Mouse (Mus musculus): Measurements from ENCODE around the gene 1300017J02Rik. TPM values are rescaled to one million over a fixed set of nuclear protein-coding genes. Genes with fewer than 3 reads are reported as not detected.

Gene 1300017J02Rik
- total and polyA plus RNA-seq, 2 experiments from 2014 or later: 0.31 to 0.50 TPM

- ATAC-seq (peak; percentile 85), DNase-seq (ENCODE audit: low spot score) (peak; percentile 54)
- Histone ChIP-seq H3K27me3 (ENCODE audit: insufficient read depth, low read length) (no peaks in the 10 kb centered on the region), H3K27ac (peak within 1 kb of the TSS; percentile 76; the same call in 1 of the 2 replicates), H3K4me1 (ENCODE audit: insufficient read depth, low read length) (peaks cover 6% of the 10 kb centered on the region; the same call in 1 of the 2 replicates), H3K4me3 (ENCODE audit: low read length) (peak within 1 kb of the TSS; percentile 15), H3K9me3 (ENCODE audit: low read length) (no peaks in the 10 kb centered on the region), H3K9ac (replicated peaks; ENCODE audit: low read length) (peak within 1 kb of the TSS; percentile 37), H3K4me2 (ENCODE audit: low read depth, low read length) (peak within 1 kb of the TSS; percentile 41), H3K36me3 (ENCODE audit: insufficient read depth, low read length) (no peaks in the 10 kb centered on the region)
- WGBS: 43% methylated on average over 29 of the region's 29 CpGs
- no peak for TF ChIP-seq CTCF (IDR thresholded peaks at IDR 0.05; ENCODE audit: low read depth)
Observed at GRCm38 (mm10) chr9:103230151-103230951, 74.5 kb downstream of the 1300017J02Rik start, which contains the start of the genes Gm20425 and Trf. TSS of gene Gm20425 (minus strand) at chr9:103230307. TSS of gene Trf (minus strand) at chr9:103230444.

- Histone ChIP-seq H3K4me3 (ENCODE audit: low read length) (no peak overlapping the region), H3K9ac (replicated peaks; ENCODE audit: low read length) (no peak overlapping the region), H3K27ac (no peak overlapping the region), H3K36me3 (ENCODE audit: insufficient read depth, low read length) (no peaks in the 10 kb centered on the region), H3K4me1 (ENCODE audit: insufficient read depth, low read length) (peaks cover 6% of the 10 kb centered on the region; the same call in 1 of the 2 replicates), H3K27me3 (ENCODE audit: insufficient read depth, low read length) (no peaks in the 10 kb centered on the region), H3K9me3 (ENCODE audit: low read length) (no peaks in the 10 kb centered on the region), H3K4me2 (ENCODE audit: low read depth, low read length) (no peak overlapping the region)
- DNase-seq (ENCODE audit: low spot score) (no peak), ATAC-seq (no peak)
- WGBS: 84% methylated on average over 15 of the region's 15 CpGs
- TF ChIP-seq CTCF (IDR thresholded peaks at IDR 0.05; ENCODE audit: low read depth): no peak
Observed at GRCm38 (mm10) chr9:103229037-103229867, 75.6 kb downstream of the 1300017J02Rik start.

GRCm38 (mm10) chr9:103228370-103229003 lies 76.4 kb downstream of the 1300017J02Rik start:
- Histone ChIP-seq H3K4me1 (ENCODE audit: insufficient read depth, low read length) (peaks cover 6% of the 10 kb centered on the region; the same call in 1 of the 2 replicates), H3K4me2 (ENCODE audit: low read depth, low read length) (no peak overlapping the region), H3K27me3 (ENCODE audit: insufficient read depth, low read length) (no peaks in the 10 kb centered on the region), H3K9me3 (ENCODE audit: low read length) (no peaks in the 10 kb centered on the region), H3K4me3 (ENCODE audit: low read length) (no peak overlapping the region), H3K36me3 (ENCODE audit: insufficient read depth, low read length) (no peaks in the 10 kb centered on the region), H3K9ac (replicated peaks; ENCODE audit: low read length) (no peak overlapping the region), H3K27ac (no peak overlapping the region)
- WGBS: 82% methylated on average over 13 of the region's 13 CpGs
- no peak for DNase-seq (ENCODE audit: low spot score)
- no peak for TF ChIP-seq CTCF (IDR thresholded peaks at IDR 0.05; ENCODE audit: low read depth)
- ATAC-seq: no peak

GRCm38 (mm10) chr9:103227760-103228159 lies 77.1 kb downstream of the 1300017J02Rik start:
- Histone ChIP-seq H3K27ac (no peak overlapping the region), H3K27me3 (ENCODE audit: insufficient read depth, low read length) (no peaks in the 10 kb centered on the region), H3K36me3 (ENCODE audit: insufficient read depth, low read length) (no peaks in the 10 kb centered on the region), H3K4me2 (ENCODE audit: low read depth, low read length) (no peak overlapping the region), H3K4me3 (ENCODE audit: low read length) (no peak overlapping the region), H3K9me3 (ENCODE audit: low read length) (no peaks in the 10 kb centered on the region), H3K4me1 (ENCODE audit: insufficient read depth, low read length) (peaks cover 6% of the 10 kb centered on the region; the same call in 1 of the 2 replicates), H3K9ac (replicated peaks; ENCODE audit: low read length) (no peak overlapping the region)
- no peak for TF ChIP-seq CTCF (IDR thresholded peaks at IDR 0.05; ENCODE audit: low read depth)
- ATAC-seq (no peak), DNase-seq (ENCODE audit: low spot score) (no peak)
- WGBS: 92% methylated on average over 16 of the region's 16 CpGs

- ATAC-seq: no peak
- H3K4me1 ChIP-seq (ENCODE audit: insufficient read depth, low read length): peaks cover 6% of the 10 kb centered on the region; the same call in 1 of the 2 replicates
Observed at GRCm38 (mm10) chr9:103226806-103227205, 78.1 kb downstream of the 1300017J02Rik start.

GRCm38 (mm10) chr9:103225464-103225863 lies 79.4 kb downstream of the 1300017J02Rik start:
- H3K4me2 ChIP-seq (ENCODE audit: low read depth, low read length): no peak overlapping the region

More at GRCm38 (mm10) chr9:103226806-103227205, 78.1 kb downstream of the 1300017J02Rik start:
- H3K27ac ChIP-seq: no peak overlapping the region
- H3K4me2 ChIP-seq (ENCODE audit: low read depth, low read length): no peak overlapping the region
- TF ChIP-seq CTCF (IDR thresholded peaks at IDR 0.05; ENCODE audit: low read depth): no peak
- no peaks in the 10 kb centered on the region for H3K9me3 ChIP-seq (ENCODE audit: low read length)
- WGBS: 91% methylated on average over 15 of the region's 15 CpGs
- no peaks in the 10 kb centered on the region for H3K27me3 ChIP-seq (ENCODE audit: insufficient read depth, low read length)
- no peak overlapping the region for H3K9ac ChIP-seq (replicated peaks; ENCODE audit: low read length)
- H3K4me3 ChIP-seq (ENCODE audit: low read length): no peak overlapping the region
- no peak for DNase-seq (ENCODE audit: low spot score)
- H3K36me3 ChIP-seq (ENCODE audit: insufficient read depth, low read length): no peaks in the 10 kb centered on the region

More at GRCm38 (mm10) chr9:103225464-103225863, 79.4 kb downstream of the 1300017J02Rik start:
- Histone ChIP-seq H3K9ac (replicated peaks; ENCODE audit: low read length) (no peak overlapping the region), H3K4me1 (ENCODE audit: insufficient read depth, low read length) (peaks cover 4% of the 10 kb centered on the region; the same call in 1 of the 2 replicates), H3K36me3 (ENCODE audit: insufficient read depth, low read length) (no peaks in the 10 kb centered on the region), H3K9me3 (ENCODE audit: low read length) (no peaks in the 10 kb centered on the region), H3K4me3 (ENCODE audit: low read length) (no peak overlapping the region), H3K27me3 (ENCODE audit: insufficient read depth, low read length) (no peaks in the 10 kb centered on the region), H3K27ac (no peak overlapping the region)
- peak; percentile 72 for TF ChIP-seq CTCF (IDR thresholded peaks at IDR 0.05; ENCODE audit: low read depth)
- 61% methylated on average over 3 of the region's 3 CpGs for WGBS
- DNase-seq (ENCODE audit: low spot score): peak; percentile 43
- peak; percentile 57; the same call in 1 of the 2 replicates for ATAC-seq
